Mouse (Mus musculus): ENCODE measurements at regions not wholly inside any gene's neighbourhood (a gene's known extent, or its start where the extent isn't known, plus 50 kb on each side); places are given as distances from the start of the nearest gene placed in this dataset.

- Histone ChIP-seq H3K4me3 (replicated peaks) (peak overlapping the region; percentile 9; the same call in 1 of the 2 replicates), H3K4me1 (no peaks in the 10 kb centered on the region), H3K27ac (replicated peaks) (no peak overlapping the region), H3K9me3 (replicated peaks) (no peaks in the 10 kb centered on the region), H3K27me3 (no peaks in the 10 kb centered on the region), H3K36me3 (no peaks in the 10 kb centered on the region), H3K9ac (no peak overlapping the region), H3K4me2 (replicated peaks) (peak overlapping the region; percentile 43)
- 0 out of 2 replicates have a peak, but pooled peaks have one; percentile 47 for ATAC-seq (ENCODE audit: insufficient number of reproducible peaks, low FRiP score, low TSS enrichment, low read depth)
- WGBS, result 19% methylated on average over 13 of the region's 13 CpGs
These were observed 79.7 kb upstream of the Kif2a start for GRCm38 (mm10) chr13:107101598-107101997.

GRCm38 (mm10) chr13:107100852-107101325 is 79.0 kb upstream of the Kif2a start:
- no peak for ATAC-seq (ENCODE audit: insufficient number of reproducible peaks, low FRiP score, low TSS enrichment, low read depth)
- Histone ChIP-seq H3K4me3 (replicated peaks) (no peak overlapping the region), H3K27ac (replicated peaks) (no peak overlapping the region), H3K4me1 (no peaks in the 10 kb centered on the region), H3K9me3 (replicated peaks) (no peaks in the 10 kb centered on the region), H3K36me3 (no peaks in the 10 kb centered on the region), H3K27me3 (no peaks in the 10 kb centered on the region), H3K9ac (no peak overlapping the region), H3K4me2 (replicated peaks) (peak overlapping the region; percentile 43; the same call in 1 of the 2 replicates)
- 63% methylated on average over 6 of the region's 6 CpGs for WGBS

GRCm38 (mm10) chr13:107100116-107100515 is 78.2 kb upstream of the Kif2a start:
- WGBS, result 59% methylated on average over 3 of the region's 3 CpGs
- H3K4me3 ChIP-seq (replicated peaks), result no peak overlapping the region
- no peaks in the 10 kb centered on the region for H3K36me3 ChIP-seq
- no peaks in the 10 kb centered on the region for H3K27me3 ChIP-seq
- H3K9ac ChIP-seq, result no peak overlapping the region
- H3K4me1 ChIP-seq, result peaks cover 7% of the 10 kb centered on the region; the same call in 1 of the 2 replicates
- no peak overlapping the region for H3K4me2 ChIP-seq (replicated peaks)
- no peaks in the 10 kb centered on the region for H3K9me3 ChIP-seq (replicated peaks)
- ATAC-seq (ENCODE audit: insufficient number of reproducible peaks, low FRiP score, low TSS enrichment, low read depth), result no peak
- H3K27ac ChIP-seq (replicated peaks), result no peak overlapping the region

- no peaks in the 10 kb centered on the region for H3K36me3 ChIP-seq
- no peaks in the 10 kb centered on the region for H3K9me3 ChIP-seq (replicated peaks)
- no peak overlapping the region for H3K27ac ChIP-seq (replicated peaks)
- no peak for ATAC-seq (ENCODE audit: insufficient number of reproducible peaks, low FRiP score, low TSS enrichment, low read depth)
- H3K4me2 ChIP-seq (replicated peaks), result no peak overlapping the region
- 85% methylated on average over 4 of the region's 4 CpGs for WGBS
- H3K9ac ChIP-seq, result no peak overlapping the region
- H3K27me3 ChIP-seq, result no peaks in the 10 kb centered on the region
- H3K4me1 ChIP-seq, result peaks cover 9% of the 10 kb centered on the region; the same call in 1 of the 2 replicates
- H3K4me3 ChIP-seq (replicated peaks), result no peak overlapping the region
These were observed 75.1 kb upstream of the Kif2a start for GRCm38 (mm10) chr13:107097005-107097404.

DNA sequence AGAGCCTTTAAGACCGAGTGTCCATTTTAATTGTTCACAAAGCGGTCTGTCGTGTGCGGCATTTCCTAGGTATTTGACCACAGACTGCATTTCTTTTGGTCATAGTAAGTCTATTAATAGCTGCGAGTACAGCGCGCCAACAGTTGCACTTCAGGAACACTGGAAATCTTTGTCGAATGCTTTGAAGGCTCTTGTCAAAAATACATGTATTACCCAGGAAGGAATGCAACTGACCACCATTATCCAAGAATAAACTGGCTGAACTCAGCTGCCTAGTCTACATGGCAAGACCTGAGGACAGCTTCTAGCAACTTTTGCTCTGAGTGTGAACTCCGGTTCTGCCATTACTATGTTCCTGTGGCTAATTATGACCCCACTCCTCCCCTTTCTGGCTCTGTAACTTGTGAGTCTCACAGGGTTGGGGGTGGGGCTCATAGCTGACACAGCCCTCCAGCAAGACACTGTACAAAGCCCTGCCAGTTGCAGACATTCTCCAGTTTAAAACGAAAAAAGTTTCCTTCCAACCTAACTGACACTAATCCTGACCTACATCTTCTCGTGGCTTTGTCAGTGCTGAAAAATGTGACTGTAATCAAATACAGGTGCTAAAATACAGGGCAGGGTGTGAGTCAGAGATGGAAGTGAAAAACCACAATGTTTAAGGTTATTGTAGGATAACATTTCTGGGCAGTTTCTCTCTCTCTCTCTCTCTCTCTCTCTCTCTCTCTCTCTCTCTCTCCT is 73.2 kb upstream of the Kif2a start:
- H3K4me2 ChIP-seq (replicated peaks), result no peak overlapping the region; the same call in 1 of the 2 replicates
- H3K4me3 ChIP-seq (replicated peaks), result no peak overlapping the region
- WGBS, result 52% methylated on average over 11 of the region's 11 CpGs
- peaks cover 9% of the 10 kb centered on the region; the same call in 1 of the 2 replicates for H3K4me1 ChIP-seq
- no peaks in the 10 kb centered on the region for H3K36me3 ChIP-seq
- H3K27ac ChIP-seq (replicated peaks), result peak overlapping the region; percentile 17; the same call in 1 of the 2 replicates
- no peaks in the 10 kb centered on the region for H3K27me3 ChIP-seq
- peak; percentile 60; the same call in 1 of the 2 replicates for ATAC-seq (ENCODE audit: insufficient number of reproducible peaks, low FRiP score, low TSS enrichment, low read depth)
- H3K9me3 ChIP-seq (replicated peaks), result no peaks in the 10 kb centered on the region
- no peak overlapping the region for H3K9ac ChIP-seq

DNA sequence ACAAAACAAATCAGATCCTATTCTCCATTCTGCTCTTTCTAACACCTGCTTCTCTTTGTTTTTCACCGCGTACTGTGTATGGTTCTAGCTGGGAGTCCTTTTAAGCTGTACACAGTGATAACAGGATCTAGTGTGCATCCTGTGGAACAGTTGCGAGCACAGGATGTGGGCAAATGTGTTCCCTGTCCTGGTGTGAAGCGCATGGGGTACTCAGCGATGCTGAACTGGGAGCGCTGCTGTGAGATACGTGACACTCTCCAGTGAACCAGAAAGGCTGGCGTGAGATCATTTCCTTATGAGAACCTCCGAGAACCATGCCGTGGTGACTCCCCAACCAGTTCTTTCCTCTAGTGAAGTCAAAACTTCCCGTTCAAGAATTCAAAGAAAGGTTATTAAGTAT is 72.6 kb upstream of the Kif2a start:
- Histone ChIP-seq H3K9me3 (replicated peaks) (no peaks in the 10 kb centered on the region), H3K27ac (replicated peaks) (peak overlapping the region; percentile 17), H3K4me1 (peaks cover 9% of the 10 kb centered on the region; the same call in 1 of the 2 replicates), H3K4me3 (replicated peaks) (no peak overlapping the region), H3K9ac (no peak overlapping the region), H3K27me3 (no peaks in the 10 kb centered on the region), H3K36me3 (no peaks in the 10 kb centered on the region), H3K4me2 (replicated peaks) (no peak overlapping the region; the same call in 1 of the 2 replicates)
- 72% methylated on average over 11 of the region's 11 CpGs for WGBS
- ATAC-seq (ENCODE audit: insufficient number of reproducible peaks, low FRiP score, low TSS enrichment, low read depth), result no peak

DNA sequence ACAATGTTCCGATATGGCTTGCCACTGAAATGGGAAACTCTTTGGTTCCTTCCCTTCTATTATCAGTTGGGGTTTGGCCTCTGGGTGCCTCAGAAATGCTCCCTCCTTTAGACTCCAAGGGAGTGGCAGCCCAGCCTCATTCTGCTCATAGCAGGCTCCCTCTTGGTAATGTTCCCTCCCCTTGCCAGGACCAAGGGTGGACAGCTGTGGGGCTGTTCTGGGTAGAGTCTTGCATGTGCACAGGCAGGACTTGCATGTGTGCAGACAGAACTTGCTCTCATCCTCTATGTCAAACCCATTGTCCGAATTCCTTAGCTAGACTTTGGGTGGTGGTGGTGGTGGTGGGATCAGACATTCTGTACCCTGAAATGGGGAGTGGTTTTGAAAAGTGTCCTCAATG is 71.8 kb upstream of the Kif2a start:
- WGBS, result 84% methylated on average over 2 of the region's 2 CpGs
- H3K27me3 ChIP-seq, result no peaks in the 10 kb centered on the region
- 0 out of 2 replicates have a peak overlapping the region, but pooled peaks have one; percentile 17 for H3K27ac ChIP-seq (replicated peaks)
- H3K36me3 ChIP-seq, result no peaks in the 10 kb centered on the region
- ATAC-seq (ENCODE audit: insufficient number of reproducible peaks, low FRiP score, low TSS enrichment, low read depth), result no peak
- H3K4me1 ChIP-seq, result peaks cover 9% of the 10 kb centered on the region; the same call in 1 of the 2 replicates
- H3K9me3 ChIP-seq (replicated peaks), result no peaks in the 10 kb centered on the region
- no peak overlapping the region for H3K4me2 ChIP-seq (replicated peaks)
- no peak overlapping the region for H3K9ac ChIP-seq
- H3K4me3 ChIP-seq (replicated peaks), result no peak overlapping the region

DNA sequence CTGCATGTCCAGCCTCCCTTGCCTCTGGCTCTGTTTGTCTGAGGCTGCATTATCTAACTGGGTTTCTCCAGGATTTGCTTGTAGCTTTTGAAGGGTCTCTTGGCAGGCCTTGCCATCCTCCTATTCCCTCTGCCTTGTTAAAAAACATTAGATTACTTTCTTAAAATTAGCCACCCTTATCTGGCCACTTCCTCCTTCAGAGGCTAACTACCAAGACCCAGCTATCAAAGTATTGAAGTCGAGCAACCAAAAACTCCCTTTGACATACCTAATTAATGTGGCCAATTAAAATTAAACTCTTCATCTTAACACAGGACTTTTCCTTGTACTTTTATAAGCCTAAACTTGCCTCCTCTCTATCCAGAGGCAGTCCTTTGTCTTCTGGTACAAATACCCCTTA is 66.3 kb upstream of the Kif2a start:
- Histone ChIP-seq H3K4me1 (no peaks in the 10 kb centered on the region), H3K9ac (no peak overlapping the region), H3K9me3 (replicated peaks) (no peaks in the 10 kb centered on the region), H3K36me3 (no peaks in the 10 kb centered on the region), H3K27ac (replicated peaks) (no peak overlapping the region), H3K27me3 (no peaks in the 10 kb centered on the region), H3K4me3 (replicated peaks) (no peak overlapping the region), H3K4me2 (replicated peaks) (no peak overlapping the region)
- no peak for ATAC-seq (ENCODE audit: insufficient number of reproducible peaks, low FRiP score, low TSS enrichment, low read depth)
- WGBS, result 33% methylated on average over 1 of the region's 1 CpGs

GRCm38 (mm10) chr13:107087355-107087754 is 65.4 kb upstream of the Kif2a start:
- WGBS, result 63% methylated on average over 6 of the region's 6 CpGs
- Histone ChIP-seq H3K4me3 (replicated peaks) (no peak overlapping the region), H3K4me1 (no peaks in the 10 kb centered on the region), H3K4me2 (replicated peaks) (no peak overlapping the region), H3K27ac (replicated peaks) (no peak overlapping the region), H3K9me3 (replicated peaks) (no peaks in the 10 kb centered on the region), H3K36me3 (no peaks in the 10 kb centered on the region), H3K9ac (no peak overlapping the region), H3K27me3 (no peaks in the 10 kb centered on the region)
- ATAC-seq (ENCODE audit: insufficient number of reproducible peaks, low FRiP score, low TSS enrichment, low read depth), result no peak

- Histone ChIP-seq H3K27ac (replicated peaks) (no peak overlapping the region), H3K4me3 (replicated peaks) (no peak overlapping the region), H3K27me3 (no peaks in the 10 kb centered on the region), H3K4me1 (peaks cover 5% of the 10 kb centered on the region), H3K36me3 (no peaks in the 10 kb centered on the region), H3K4me2 (replicated peaks) (no peak overlapping the region), H3K9ac (no peak overlapping the region), H3K9me3 (replicated peaks) (no peaks in the 10 kb centered on the region)
- WGBS, result 85% methylated on average over 1 of the region's 1 CpGs
- ATAC-seq (ENCODE audit: insufficient number of reproducible peaks, low FRiP score, low TSS enrichment, low read depth), result no peak
These were observed 56.2 kb upstream of the Kif2a start for GRCm38 (mm10) chr13:107078085-107078484.

DNA sequence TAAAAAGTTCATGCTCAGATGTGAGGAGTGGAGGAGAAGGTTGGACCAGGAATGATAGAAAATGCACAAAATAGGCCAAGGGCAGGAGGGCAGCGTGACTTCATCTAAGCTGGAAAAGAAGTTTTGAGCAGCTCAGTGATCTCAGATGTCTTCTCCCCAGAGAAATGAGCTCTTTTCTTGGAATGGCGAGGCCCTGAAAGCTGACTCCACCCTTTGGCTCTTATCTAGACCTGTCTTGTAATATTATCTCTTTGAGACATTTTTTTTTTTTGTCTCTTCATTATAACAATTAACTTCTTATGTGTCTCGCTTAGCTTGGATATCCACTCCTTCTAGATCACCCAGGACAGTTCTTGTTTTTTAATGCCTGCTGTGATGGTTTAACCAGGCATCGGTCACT is 53.0 kb upstream of the Kif2a start:
- Histone ChIP-seq H3K9me3 (replicated peaks) (no peaks in the 10 kb centered on the region), H3K4me1 (peaks cover 12% of the 10 kb centered on the region), H3K27ac (replicated peaks) (no peak overlapping the region), H3K27me3 (no peaks in the 10 kb centered on the region), H3K4me3 (replicated peaks) (no peak overlapping the region), H3K9ac (no peak overlapping the region), H3K36me3 (no peaks in the 10 kb centered on the region), H3K4me2 (replicated peaks) (no peak overlapping the region)
- no peak for ATAC-seq (ENCODE audit: insufficient number of reproducible peaks, low FRiP score, low TSS enrichment, low read depth)
- 67% methylated on average over 4 of the region's 4 CpGs for WGBS
